10 mouse cellular contexts compared by ENCODE assay signal in the genomic region with DNA sequence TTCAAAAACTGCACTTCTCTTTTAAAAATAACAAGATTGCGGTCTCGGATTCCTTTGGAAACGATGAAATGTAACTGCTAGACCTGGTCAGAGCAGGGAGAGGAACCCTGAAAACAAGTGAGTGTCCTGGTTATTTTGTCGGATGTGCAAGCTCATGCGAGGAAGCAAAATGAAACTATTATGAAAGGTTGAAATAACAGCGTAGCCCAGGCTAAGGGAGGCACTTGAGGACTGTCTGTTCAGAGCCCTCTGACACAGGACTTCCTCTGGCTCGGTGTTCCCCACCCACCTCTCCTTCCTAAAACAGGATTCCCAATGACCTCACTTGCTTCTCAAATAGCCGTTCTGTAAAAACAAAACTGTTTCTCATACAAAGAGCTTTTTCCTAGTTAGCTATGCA. TPM values are rescaled to one million over a fixed set of nuclear protein-coding genes. Genes with fewer than 3 reads are reported as not detected.
DNase-seq lines count a peak whose midpoint lies in the region; ATAC-seq and TF ChIP-seq lines count a peak whose summit lies in the region.
"Had no signal": no experiment of that assay in that cellular context is flagged by ENCODE, and none has a peak within 500 bp of the region (broad histone marks: within the 10 kb centered on the region; RNA-seq: fewer than 3 reads in every experiment).

No protein-coding gene starts in this region.

- no peaks in the 10 kb centered on the region for H3K27me3 ChIP-seq in CH12.LX (replicated peaks)
- H3K27me3 ChIP-seq in liver, embryonic 15.5 days: no peaks in the 10 kb centered on the region
- no peaks in the 10 kb centered on the region for H3K27me3 ChIP-seq in thymus, adult 2 months (ENCODE audit: control insufficient read depth, insufficient read depth, low read length)
- H3K27me3 ChIP-seq: stomach, embryonic 15.5 days had no signal

- no peaks in the 10 kb centered on the region for H3K9me3 ChIP-seq in CH12.LX (replicated peaks; ENCODE audit: low read length)
- H3K9me3 ChIP-seq in liver, embryonic 15.5 days (replicated peaks): no peaks in the 10 kb centered on the region
- H3K9me3 ChIP-seq: stomach, embryonic 15.5 days had no signal

- H3K36me3 ChIP-seq in CH12.LX (replicated peaks in 1 of 2; ENCODE audit: control insufficient read depth in 1 of 2, insufficient read depth in 1 of 2, low read length in 1 of 2): no peaks in the 10 kb centered on the region
- H3K36me3 ChIP-seq in liver, embryonic 15.5 days (replicated peaks): no peaks in the 10 kb centered on the region
- H3K36me3 ChIP-seq in thymus, adult 2 months (ENCODE audit: control insufficient read depth, insufficient read depth, low read length): no peaks in the 10 kb centered on the region
- H3K36me3 ChIP-seq: stomach, embryonic 15.5 days had no signal

- no peaks in the 10 kb centered on the region for H3K79me2 ChIP-seq in CH12.LX (replicated peaks; ENCODE audit: control insufficient read depth, extremely low read depth, insufficient read depth, poor library complexity, severe bottlenecking)

- peak; percentile 19 for DNase-seq in CD4-positive, CD25-positive, alpha-beta regulatory T cell, adult 2 months (ENCODE audit: low read depth, low spot score)
- no peak for DNase-seq in CH12.LX (ENCODE audit: extremely low read depth)
- DNase-seq in heart, postnatal 10 days: peak; percentile 56 to 63
- no peak for DNase-seq in thymus, adult 2 months
- no peak for DNase-seq in urinary bladder, postnatal 4 days (ENCODE audit: low spot score in 2 of 2)

- 0 out of 2 replicates have a peak overlapping the region, but pooled peaks have one; percentile 50 for H3K4me2 ChIP-seq in CH12.LX (ENCODE audit: insufficient read depth, low read depth, poor library complexity, severe bottlenecking)
- peak overlapping the region; percentile 23; the same call in 1 of the 2 replicates for H3K4me2 ChIP-seq in liver, embryonic 15.5 days
- H3K4me2 ChIP-seq: stomach, embryonic 15.5 days had no signal

- H3K9ac ChIP-seq in CH12.LX (ENCODE audit: insufficient read depth, low read depth): no peak overlapping the region
- no peak overlapping the region for H3K9ac ChIP-seq in liver, embryonic 15.5 days
- H3K9ac ChIP-seq: stomach, embryonic 15.5 days had no signal

- no peak for ATAC-seq in CD4-positive, CD25-positive, alpha-beta regulatory T cell, adult 4 months
- 0 out of 2 replicates have a peak, but pooled peaks have one; percentile 44 for ATAC-seq in liver, embryonic 15.5 days (ENCODE audit: insufficient read depth)
- no peak for ATAC-seq in erythroblast, adult 5-6 weeks (replicated peaks; ENCODE audit: low FRiP score, poor library complexity, severe bottlenecking)

- dilution Hi-C loops in CH12.LX (cut with MboI; ENCODE audit: extremely low pct_ligation_motif_present, extremely low pct_unique_long_range_greater_than_20kb, low sequenced_read_pairs): no loop called here

- no peak overlapping the region for H3K4me3 ChIP-seq in CH12.LX (replicated peaks in 1 of 3; ENCODE audit: low read depth in 2 of 3, low read length in 2 of 3, poor library complexity in 1 of 3)
- no peak overlapping the region for H3K4me3 ChIP-seq in liver, embryonic 15.5 days (replicated peaks)
- no peak overlapping the region for H3K4me3 ChIP-seq in thymus, adult 2 months (ENCODE audit: control insufficient read depth, insufficient read depth, low read length)
- H3K4me3 ChIP-seq: myocyte; stomach, embryonic 15.5 days had no signal

- peaks cover 2 to 9% of the 10 kb centered on the region in 2 experiments; a peak in 2 of 4 replicates for H3K4me1 ChIP-seq in CH12.LX (ENCODE audit: control insufficient read depth in 1 of 2, insufficient read depth in 2 of 2)
- peaks cover 5% of the 10 kb centered on the region; the same call in 1 of the 2 replicates for H3K4me1 ChIP-seq in liver, embryonic 15.5 days (replicated peaks)
- H3K4me1 ChIP-seq in thymus, adult 2 months (replicated peaks; ENCODE audit: control insufficient read depth, insufficient read depth, low read length): no peaks in the 10 kb centered on the region; the same call in 1 of the 2 replicates
- H3K4me1 ChIP-seq: stomach, embryonic 15.5 days had no signal

- TF ChIP-seq CTCF in CH12.LX (conservative IDR thresholded peaks at IDR 0.05 in 1 of 2, IDR thresholded peaks at IDR 0.05 in 1 of 2; ENCODE audit: low read depth in 2 of 2, low read length in 2 of 2): no peak
- no peak for TF ChIP-seq CTCF in thymus, adult 2 months (IDR thresholded peaks at IDR 0.05; ENCODE audit: borderline replicate concordance, control insufficient read depth, extremely low read depth, insufficient read depth, low read length, poor library complexity)

- in situ Hi-C loops in CH12.LX (cut with MboI; ENCODE audit: low pct_ligation_motif_present, low pct_unique_long_range_greater_than_20kb, low sequenced_read_pairs): no loop called here

- intact Hi-C loops in heart, postnatal 10 days (cut with DNase I): loop anchor here (1.0 kb wide), 1 partner anchor 52 kb away; no protein-coding TSS in a partner anchor

- TF ChIP-seq RAD21 in CH12.LX (IDR thresholded peaks at IDR 0.05; ENCODE audit: low read depth, low read length): no peak

- no peak for TF ChIP-seq POLR2A in CH12.LX (IDR thresholded peaks at IDR 0.05; ENCODE audit: low read depth, low read length)
- no peak for TF ChIP-seq POLR2A in thymus, adult 2 months (IDR thresholded peaks at IDR 0.05; ENCODE audit: control insufficient read depth, extremely low read depth, insufficient read depth, low read length, poor library complexity)

- no peak overlapping the region for H3K27ac ChIP-seq in CH12.LX (ENCODE audit: insufficient read depth, low read depth)
- no peak overlapping the region for H3K27ac ChIP-seq in liver, embryonic 15.5 days (replicated peaks)
- no peak overlapping the region for H3K27ac ChIP-seq in thymus, adult 2 months (ENCODE audit: control insufficient read depth, insufficient read depth, low read length)
- H3K27ac ChIP-seq: stomach, embryonic 15.5 days had no signal

- 28% methylated on average over 8 of the region's 8 CpGs for WGBS in liver, embryonic 15.5 days (ENCODE audit: insufficient replicate concordance)
- 35% methylated on average over 8 of the region's 8 CpGs for WGBS in thymus, adult 2 months

- no peak for TF ChIP-seq EP300 in CH12.LX (IDR thresholded peaks at IDR 0.05; ENCODE audit: low read length)

TF ChIP-seq in CH12.LX, 34 proteins besides CTCF, POLR2A, EP300 and RAD21:
- TF ChIP-seq USF1 (IDR thresholded peaks at IDR 0.05; ENCODE audit: low read depth, low read length) (no peak), PAX5 (IDR thresholded peaks at IDR 0.05; ENCODE audit: low read length) (no peak), IRF4 (IDR thresholded peaks at IDR 0.05; ENCODE audit: low read depth, low read length) (no peak), ZMIZ1 (IDR thresholded peaks at IDR 0.05; ENCODE audit: low read depth, low read length) (no peak), JUN (IDR thresholded peaks at IDR 0.05; ENCODE audit: insufficient read depth, low read depth, low read length) (no peak)
TF ChIP-seq in CH12.LX: peak in this region for 0.

RNA-seq across cellular contexts. Expression of a gene that starts 51.3 kb away (rescaled TPM):
- polyA plus RNA-seq in CD4-positive, CD25-positive, alpha-beta regulatory T cell, adult 4 months (2017; shearing (Covaris generic)): 100 to 1,000 TPM; 195 to 238 TPM
- 1.4 and 1.8 TPM in 2 replicates for total RNA-seq in CH12.LX (2012; rRNA removed)
- 4.1 and 4.6 TPM in 2 replicates for total RNA-seq in CH12.LX (2014; rRNA removed)
- 6.1 and 7.1 TPM in 2 replicates for polyA plus RNA-seq in CH12.LX (2012; ENCODE audit: insufficient read length, low read depth)
- total RNA-seq in heart, postnatal 10 days (2021): 10 to 100 TPM; 74.8 to 95.8 TPM
- 8.8 and 9.2 TPM in 2 replicates for polyA plus RNA-seq in liver, embryonic 15.5 days (2015; fragmentation: Nextera tagmentation; extraction: Ambion mirVana)
- polyA plus RNA-seq in thymus, adult 2 months (2012; rRNA removed): 55.6 and 62.8 TPM in 2 replicates
- 0.63 and 0.96 TPM in 2 replicates for total RNA-seq in erythroblast, adult 5-6 weeks (2015; ENCODE audit: low replicate concordance)
- 0.42 and 1.6 TPM in 2 replicates for total RNA-seq in erythroblast, adult 5-6 weeks (2017; ENCODE audit: low replicate concordance)

Comparison
In these comparisons a context has a peak if more than half of its experiments do, and no peak if none do; other contexts are left out.
1. DNase-seq: peak in CD4-positive, CD25-positive, alpha-beta regulatory T cell, adult 2 months (single experiment) and heart, postnatal 10 days (2 of 2); none in CH12.LX (single experiment), thymus, adult 2 months (single experiment) and urinary bladder, postnatal 4 days (0 of 2).